Mouse (Mus musculus) thymus, postnatal 0 days (tissue): ENCODE measurements around the gene Plcb4. TPM values are rescaled to one million over a fixed set of nuclear protein-coding genes. Genes with fewer than 3 reads are reported as not detected.

Experiments
- DNase-seq: peaks from one replicate; pipeline ENCODE4 v3.0.0-alpha.2; 2015; ENCODE audit warnings: low spot score
- polyA plus RNA-seq: library from polyadenylated mRNA; unstranded; fragments of >200 nt; fragmentation: Nextera tagmentation; extraction: Ambion mirVana; gene quantifications from 2 replicates; pipeline ENCODE4 v1.2.1, GENCODE M21; 2015

The Plcb4 gene
- polyA plus RNA-seq, 1 experiment from 2014 or later, result 7.2 TPM

GRCm38 (mm10) chr2:136000933-136001332 lies 342.1 kb downstream of the Plcb4 start:
- DNase-seq, result no peak

- peak; percentile 4 for DNase-seq
Measured at GRCm38 (mm10) chr2:136002118-136002517, 343.3 kb downstream of the Plcb4 start.

- no peak for DNase-seq
Measured at GRCm38 (mm10) chr2:136003836-136004235, 345.0 kb downstream of the Plcb4 start.

- no peak for DNase-seq
Measured at GRCm38 (mm10) chr2:136006280-136006679, 347.5 kb downstream of the Plcb4 start.

GRCm38 (mm10) chr2:136012759-136013158 lies 353.9 kb downstream of the Plcb4 start:
- no peak for DNase-seq

- DNase-seq, result no peak
Measured at GRCm38 (mm10) chr2:136048464-136048863, 389.7 kb downstream of the Plcb4 start.

GRCm38 (mm10) chr2:136050793-136051615 lies 392.2 kb downstream of the Plcb4 start:
- DNase-seq, result no peak

- no peak for DNase-seq
Measured at GRCm38 (mm10) chr2:136051688-136052289, 393.0 kb downstream of the Plcb4 start, which contains the start of gene Lamp5. Lamp5 (plus strand) TSS chr2:136052239.

GRCm38 (mm10) chr2:136057861-136058331 lies 399.1 kb downstream of the Plcb4 start:
- no peak for DNase-seq

- DNase-seq, result no peak
Measured at GRCm38 (mm10) chr2:136058398-136058797, 399.6 kb downstream of the Plcb4 start.

- no peak for DNase-seq
Measured at GRCm38 (mm10) chr2:136059029-136059669, 400.3 kb downstream of the Plcb4 start.
